Mouse (Mus musculus) olfactory bulb, adult 2 months (tissue): ENCODE data around the gene Trafd1. TPM values are rescaled to one million over a fixed set of nuclear protein-coding genes. Genes with fewer than 3 reads are reported as not detected.

Experiments
- H3K27ac ChIP-seq: fragments of 200-500 bp; 2 replicates; pipeline ENCODE4 v1.5.1; 2012; ENCODE audit warnings: low read depth, low read length; ENCODE audit not compliant: insufficient read depth
- H3K4me1 ChIP-seq: fragments of 200-500 bp; 2 replicates; pipeline ENCODE4 v1.6.1; 2012; ENCODE audit warnings: low read length; ENCODE audit not compliant: control insufficient read depth, insufficient read depth
- H3K4me3 ChIP-seq: fragments of 200-500 bp; 2 replicates; pipeline ENCODE4 v1.5.1; 2012; ENCODE audit warnings: mild to moderate bottlenecking, low read depth, low read length, moderate library complexity; ENCODE audit not compliant: insufficient read depth
- CTCF ChIP-seq: fragments of 200-500 bp; IDR thresholded peaks from 2 replicates; pipeline ENCODE4 v1.5.1; 2012; ENCODE audit warnings: low read depth, mild to moderate bottlenecking, low read length, moderate library complexity; ENCODE audit not compliant: insufficient read depth
- POLR2A ChIP-seq: fragments of 200-500 bp; IDR thresholded peaks from 2 replicates; pipeline ENCODE4 v1.6.1; 2012; ENCODE audit warnings: mild to moderate bottlenecking, low read depth, low read length, moderate library complexity; ENCODE audit not compliant: insufficient read depth
- WGBS: fragments of 180-500 bp; shearing (Covaris S2); methylation state at CpG from one replicate; pipeline ENCODE4 v1.1.7; 2018; 5-methylcytosine and 5-hydroxymethylcytosine counted together
- polyA plus RNA-seq: library from polyadenylated mRNA; stranded (reverse); fragments of >200 nt; gene quantifications from 2 replicates; pipeline ENCODE4 v1.2.4, GENCODE M21; 2012; ENCODE audit warnings: low replicate concordance; ENCODE audit not compliant: missing spikeins, insufficient read depth, insufficient read length

The Trafd1 gene
- polyA plus RNA-seq, 1 experiment = not detected

DNA sequence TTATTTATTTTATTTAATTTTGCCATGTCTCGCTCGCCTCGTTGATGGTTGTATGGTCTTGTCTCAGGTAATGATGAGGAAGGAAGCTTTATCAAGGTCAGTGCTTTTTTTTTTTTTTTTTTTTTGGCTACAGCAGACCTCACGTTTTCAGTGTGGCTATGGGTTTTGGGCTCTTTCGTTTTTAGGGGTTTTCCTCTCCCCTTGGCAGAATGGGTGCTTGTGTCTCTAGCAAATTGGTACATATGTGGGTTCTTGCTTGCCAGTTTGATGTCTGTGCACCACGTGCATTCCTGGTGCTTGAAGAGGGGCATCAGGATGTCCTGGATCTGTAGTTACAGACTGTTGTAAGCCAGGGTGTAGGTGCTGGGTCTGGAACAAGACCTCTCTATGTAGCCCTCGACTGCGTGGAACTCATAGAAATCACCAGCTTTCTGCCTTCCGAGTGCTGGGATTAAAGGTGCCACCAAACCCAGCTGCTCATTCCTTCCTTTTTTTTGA lies 13.6 kb upstream of the Trafd1 start:
- WGBS = 35% methylated on average over 9 of the region's 9 CpGs
- peaks cover 14% of the 10 kb centered on the region for H3K4me1 ChIP-seq
- peak overlapping the region; percentile 4; the same call in 1 of the 2 replicates for H3K4me3 ChIP-seq
- no peak overlapping the region for H3K27ac ChIP-seq
- no peak for TF ChIP-seq POLR2A
- TF ChIP-seq CTCF = no peak

GRCm38 (mm10) chr5:121398146-121398964 lies 12.9 kb upstream of the Trafd1 start:
- Histone ChIP-seq H3K4me3 (peak overlapping the region; percentile 72), H3K27ac (no peak overlapping the region), H3K4me1 (peaks cover 11% of the 10 kb centered on the region)
- WGBS = under 1% methylated on average over 67 of the region's 67 CpGs
- no peak for TF ChIP-seq POLR2A
- no peak for TF ChIP-seq CTCF

DNA sequence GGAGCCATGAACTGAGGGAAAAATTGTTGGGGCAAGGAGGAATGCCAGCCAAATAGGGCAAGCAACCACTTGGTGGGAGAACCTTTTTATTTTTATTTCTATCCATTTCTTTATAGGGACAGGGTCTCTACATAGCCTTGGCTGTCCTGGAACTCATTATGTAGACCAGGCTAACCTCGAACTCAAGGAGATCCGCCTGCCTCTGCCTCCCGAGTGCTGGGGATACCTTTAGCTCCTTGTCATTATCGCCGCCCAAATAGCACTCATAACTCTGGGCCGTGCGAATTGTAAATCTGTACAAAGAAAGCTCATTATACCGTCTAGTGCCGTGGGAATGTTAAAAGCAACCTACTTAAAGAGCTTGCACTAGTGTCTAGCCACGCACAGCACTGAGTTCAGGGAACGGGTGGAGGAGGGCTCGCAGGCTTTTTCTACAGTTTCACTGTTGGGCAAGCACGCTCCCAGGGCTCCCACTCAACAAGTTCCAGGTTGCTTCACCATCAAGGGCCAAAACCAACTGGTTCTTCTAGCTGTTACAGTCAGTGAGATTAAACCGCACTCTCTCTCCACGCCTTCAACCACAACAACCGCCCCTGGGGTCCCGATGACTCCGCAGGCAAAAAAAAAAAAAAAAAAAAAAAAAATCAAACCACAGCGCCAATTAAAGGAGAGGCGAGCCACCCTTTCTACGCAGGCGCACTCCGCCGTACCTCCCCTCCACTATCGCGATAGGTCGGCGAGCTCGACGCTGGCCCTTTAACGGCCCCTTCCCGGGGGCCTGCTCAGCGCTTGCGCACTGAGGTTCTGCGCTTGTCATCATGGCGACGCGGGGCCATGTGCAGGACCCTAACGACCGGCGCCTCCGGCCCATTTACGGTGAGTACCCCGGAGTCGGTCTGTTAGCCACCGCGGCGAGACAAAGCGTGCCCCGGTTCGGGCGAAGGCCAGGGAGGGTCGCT lies 12.0 kb upstream of the Trafd1 start, which contains the start of gene Naa25:
Naa25 (plus strand) TSS at position 750 of the 959 bp plus-strand sequence.
- peak within 1 kb of the TSS; percentile 72 for H3K4me3 ChIP-seq
- 7% methylated on average over 53 of the region's 53 CpGs for WGBS
- peak within 1 kb of the TSS; percentile 25 for H3K27ac ChIP-seq
- TF ChIP-seq POLR2A = no peak; the same call in 1 of the 2 replicates
- TF ChIP-seq CTCF = no peak
- H3K4me1 ChIP-seq = peaks cover 9% of the 10 kb centered on the region

DNA sequence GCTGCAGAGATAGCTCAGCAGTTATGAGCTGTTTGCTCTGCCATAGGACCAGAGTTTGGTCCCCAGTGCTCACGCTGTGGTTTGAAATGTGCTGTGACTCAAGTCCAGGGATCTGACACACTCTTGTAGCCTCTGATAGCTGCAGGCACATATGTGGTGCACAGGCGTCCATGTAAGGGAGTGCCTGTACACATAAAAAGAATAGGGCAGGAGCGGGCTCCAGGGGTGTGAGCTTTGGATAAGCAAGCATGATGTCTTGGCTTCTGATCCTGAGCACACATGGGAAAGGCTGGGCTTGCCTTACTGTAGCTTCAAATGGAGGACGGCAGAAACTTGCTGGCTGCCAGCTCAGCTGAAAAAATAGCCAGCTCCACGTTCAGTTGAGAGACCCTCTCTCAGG lies 10.2 kb upstream of the Trafd1 start:
- WGBS = 80% methylated on average over 5 of the region's 5 CpGs
- no peak for TF ChIP-seq POLR2A
- TF ChIP-seq CTCF = no peak
- peaks cover 9% of the 10 kb centered on the region for H3K4me1 ChIP-seq
- no peak overlapping the region for H3K4me3 ChIP-seq
- H3K27ac ChIP-seq = no peak overlapping the region

GRCm38 (mm10) chr5:121393402-121393801 lies 8.0 kb upstream of the Trafd1 start:
- WGBS = 75% methylated on average over 3 of the region's 3 CpGs
- TF ChIP-seq CTCF (no peak), POLR2A (no peak)
- H3K4me3 ChIP-seq = no peak overlapping the region
- H3K4me1 ChIP-seq = peaks cover 5% of the 10 kb centered on the region
- H3K27ac ChIP-seq = no peak overlapping the region

GRCm38 (mm10) chr5:121392667-121393380 lies 7.4 kb upstream of the Trafd1 start:
- peaks cover 5% of the 10 kb centered on the region for H3K4me1 ChIP-seq
- no peak overlapping the region for H3K27ac ChIP-seq
- 51% methylated on average over 16 of the region's 16 CpGs for WGBS
- TF ChIP-seq POLR2A = no peak
- TF ChIP-seq CTCF = no peak
- H3K4me3 ChIP-seq = no peak overlapping the region

DNA sequence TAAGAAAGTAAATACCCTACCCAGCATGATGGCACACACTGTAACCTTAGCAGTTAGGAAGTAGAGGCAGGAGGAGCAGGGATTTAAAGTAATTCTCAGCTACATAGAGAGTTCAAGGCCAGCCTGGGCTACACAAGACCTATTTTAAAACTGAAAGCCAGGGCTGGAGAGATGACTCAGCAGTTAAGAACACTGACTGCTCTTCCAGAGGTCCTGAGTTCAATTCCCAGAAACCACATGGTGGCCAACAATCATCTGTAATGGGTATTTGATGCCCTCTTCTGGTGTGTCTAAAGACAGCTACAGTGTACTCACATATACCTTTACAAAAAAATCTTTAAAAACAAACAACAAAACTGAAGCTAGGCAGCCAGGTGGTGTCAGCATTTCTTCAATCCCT lies 4.3 kb upstream of the Trafd1 start:
- H3K27ac ChIP-seq = no peak overlapping the region
- H3K4me1 ChIP-seq = peaks cover 13% of the 10 kb centered on the region
- no peak overlapping the region for H3K4me3 ChIP-seq
- TF ChIP-seq CTCF (no peak), POLR2A (no peak)

GRCm38 (mm10) chr5:121389106-121389505 lies 3.7 kb upstream of the Trafd1 start:
- WGBS = 37% methylated on average over 7 of the region's 7 CpGs
- Histone ChIP-seq H3K27ac (no peak overlapping the region), H3K4me1 (peaks cover 13% of the 10 kb centered on the region), H3K4me3 (no peak overlapping the region)
- TF ChIP-seq POLR2A (no peak), CTCF (no peak)
